Mouse (Mus musculus) embryonic facial prominence, embryonic 10.5 days (tissue): ENCODE results near the gene Igsf3. TPM values are rescaled to one million over a fixed set of nuclear protein-coding genes. Genes with fewer than 3 reads are reported as not detected.

Experiments used
- DNase-seq: peaks from one replicate; pipeline ENCODE4 v3.0.0-alpha.2; 2017; ENCODE audit warnings: low spot score
- H3K27ac ChIP-seq: fragments of 300-500 bp; sonication (generic); replicated peaks from 2 replicates; pipeline ENCODE4 v1.5.1; 2016; ENCODE audit warnings: mild to moderate bottlenecking
- H3K27me3 ChIP-seq: fragments of 300-500 bp; sonication (generic); replicated peaks from 2 replicates; pipeline ENCODE4 v1.6.1; 2016; ENCODE audit warnings: low read depth, mild to moderate bottlenecking; ENCODE audit not compliant: poor library complexity, severe bottlenecking
- H3K36me3 ChIP-seq: fragments of 300-500 bp; sonication (generic); replicated peaks from 2 replicates; pipeline ENCODE4 v1.6.1; 2016; ENCODE audit warnings: mild to moderate bottlenecking, moderate library complexity
- H3K4me1 ChIP-seq: fragments of 300-500 bp; sonication (generic); 2 replicates; pipeline ENCODE4 v1.6.1; 2016
- H3K4me3 ChIP-seq: fragments of 300-500 bp; sonication (generic); 2 replicates; pipeline ENCODE4 v1.5.1; 2016; ENCODE audit warnings: mild to moderate bottlenecking, moderate library complexity
- H3K9me3 ChIP-seq: fragments of 300-500 bp; sonication (generic); 2 replicates; pipeline ENCODE4 v1.6.1; 2016; ENCODE audit warnings: mild to moderate bottlenecking
- WGBS: fragments of 180-500 bp; shearing (Covaris S2); methylation state at CpG from one replicate; pipeline ENCODE4 v1.1.7; 2016; 5-methylcytosine and 5-hydroxymethylcytosine counted together
- polyA plus RNA-seq: library from polyadenylated mRNA; unstranded; fragments of >200 nt; fragmentation: Nextera tagmentation; extraction: Ambion mirVana; gene quantifications from 2 replicates; pipeline ENCODE4 v1.2.1, GENCODE M21; 2016

Gene Igsf3
- polyA plus RNA-seq, 1 experiment from 2014 or later, result 59.2 TPM

GRCm38 (mm10) chr3:101481951-101482350 lies 105.1 kb downstream of the Igsf3 start:
- H3K4me3 ChIP-seq, result no peak overlapping the region
- WGBS, result 91% methylated on average over 6 of the region's 6 CpGs
- DNase-seq, result no peak
- H3K4me1 ChIP-seq, result peaks cover 3% of the 10 kb centered on the region
- no peaks in the 10 kb centered on the region for H3K36me3 ChIP-seq
- H3K27ac ChIP-seq, result no peak overlapping the region; the same call in 1 of the 2 replicates
- no peaks in the 10 kb centered on the region for H3K9me3 ChIP-seq
- 0 out of 2 replicates have a peak, but pooled peaks cover 4% of the 10 kb centered on the region for H3K27me3 ChIP-seq

DNA sequence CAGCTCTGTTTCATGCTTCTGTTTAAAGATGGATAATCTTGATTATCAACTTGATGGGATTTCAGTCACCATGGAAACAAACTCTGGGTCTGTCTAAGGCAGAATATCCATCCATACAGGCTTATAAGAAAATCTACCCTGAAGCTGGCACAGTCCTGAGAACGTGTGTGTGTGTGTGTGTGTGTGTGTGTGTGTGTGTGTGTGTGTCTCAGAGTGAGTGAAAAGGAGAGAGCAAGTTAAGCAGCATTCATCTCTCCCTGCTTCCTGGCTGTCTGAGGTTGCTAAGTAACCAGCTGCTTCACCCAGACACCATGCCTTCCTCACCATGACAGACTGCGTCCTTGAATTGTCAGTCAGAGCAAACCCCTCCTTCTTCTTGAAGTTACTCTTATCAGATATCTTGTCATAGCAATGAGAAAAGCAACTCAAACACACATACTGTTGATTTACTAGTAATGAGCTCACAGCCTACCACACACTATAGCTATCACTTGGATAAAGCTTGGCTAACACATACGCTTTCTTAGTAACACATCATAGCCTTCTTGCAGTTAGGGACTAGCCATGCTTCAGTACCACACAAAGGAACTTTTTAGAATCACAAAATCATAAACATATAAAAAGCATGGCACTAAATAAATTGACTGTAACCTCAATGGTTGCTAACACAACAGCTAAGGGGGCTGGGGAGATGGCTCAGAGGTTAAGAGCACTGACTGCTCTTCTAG lies 106.5 kb downstream of the Igsf3 start:
- 77% methylated on average over 3 of the region's 3 CpGs for WGBS
- H3K4me3 ChIP-seq, result no peak overlapping the region
- H3K4me1 ChIP-seq, result peaks cover 3% of the 10 kb centered on the region
- H3K36me3 ChIP-seq, result no peaks in the 10 kb centered on the region
- H3K27me3 ChIP-seq, result 0 out of 2 replicates have a peak, but pooled peaks cover 4% of the 10 kb centered on the region
- no peak for DNase-seq
- H3K9me3 ChIP-seq, result no peaks in the 10 kb centered on the region
- H3K27ac ChIP-seq, result no peak overlapping the region

DNA sequence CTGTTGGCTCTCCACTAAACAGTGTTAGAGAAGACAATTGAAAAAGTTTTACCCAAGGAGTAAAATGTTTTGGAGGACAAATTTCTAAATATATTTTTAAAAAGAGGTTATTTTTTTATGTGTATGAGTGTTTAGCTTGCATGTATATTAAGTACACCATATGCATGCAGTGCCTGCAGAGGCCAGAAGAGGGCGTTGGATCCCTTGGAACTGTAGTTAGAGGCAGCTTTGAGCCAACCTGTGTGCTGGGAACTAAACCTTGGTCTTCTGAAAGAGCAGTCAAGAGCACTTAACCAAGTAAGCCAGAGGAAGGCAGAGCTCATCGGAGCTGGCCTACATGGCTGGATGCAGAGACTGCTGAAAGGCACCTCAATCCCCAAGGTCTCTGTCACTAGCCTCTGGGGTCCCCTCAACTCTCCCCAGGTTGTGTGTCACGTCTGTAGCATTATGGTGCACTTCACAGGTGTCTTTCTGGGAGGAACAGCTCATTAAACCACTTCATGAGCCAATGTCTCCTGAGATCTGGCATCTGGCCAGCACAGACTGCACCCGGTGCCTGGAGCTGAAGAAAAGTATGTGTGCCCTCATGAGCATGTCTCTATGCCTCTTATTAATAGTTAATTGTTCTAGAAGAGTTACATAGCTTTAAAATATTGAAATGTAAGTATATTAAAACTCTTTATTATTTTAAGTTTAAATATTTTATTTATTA lies 109.3 kb downstream of the Igsf3 start:
- no peaks in the 10 kb centered on the region for H3K9me3 ChIP-seq
- 0 out of 2 replicates have a peak, but pooled peaks cover 4% of the 10 kb centered on the region for H3K27me3 ChIP-seq
- no peak overlapping the region for H3K27ac ChIP-seq
- WGBS, result 70% methylated on average over 4 of the region's 4 CpGs
- no peaks in the 10 kb centered on the region for H3K36me3 ChIP-seq
- peaks cover 3% of the 10 kb centered on the region for H3K4me1 ChIP-seq
- DNase-seq, result no peak
- H3K4me3 ChIP-seq, result no peak overlapping the region

GRCm38 (mm10) chr3:101487436-101487835 lies 110.6 kb downstream of the Igsf3 start:
- H3K27ac ChIP-seq, result no peak overlapping the region
- WGBS, result 84% methylated on average over 5 of the region's 5 CpGs
- H3K4me3 ChIP-seq, result no peak overlapping the region
- no peak for DNase-seq
- H3K27me3 ChIP-seq, result no peaks in the 10 kb centered on the region
- H3K4me1 ChIP-seq, result peaks cover 3% of the 10 kb centered on the region
- H3K36me3 ChIP-seq, result no peaks in the 10 kb centered on the region
- H3K9me3 ChIP-seq, result no peaks in the 10 kb centered on the region

DNA sequence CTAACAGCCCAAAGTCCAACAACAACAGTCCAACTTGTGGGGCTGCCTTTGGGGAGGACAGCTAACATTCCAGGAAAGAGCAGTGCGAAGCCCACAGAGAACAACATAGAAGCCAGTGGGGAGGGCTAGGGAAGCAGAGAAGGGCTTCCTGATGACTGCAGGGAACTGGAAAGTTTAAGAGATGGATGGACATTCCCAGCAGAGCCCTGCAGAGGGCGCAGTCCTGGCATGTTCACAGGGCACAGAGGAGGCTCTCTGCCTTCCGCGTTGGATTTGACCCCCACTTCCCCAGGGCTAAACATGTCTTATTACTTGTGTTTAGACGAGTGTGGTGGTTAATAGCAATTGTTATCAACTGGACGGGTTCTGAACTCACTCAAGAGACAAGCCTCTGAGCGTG lies 111.3 kb downstream of the Igsf3 start:
- DNase-seq, result no peak
- Histone ChIP-seq H3K4me1 (peaks cover 3% of the 10 kb centered on the region), H3K9me3 (no peaks in the 10 kb centered on the region), H3K27ac (no peak overlapping the region), H3K4me3 (no peak overlapping the region), H3K27me3 (no peaks in the 10 kb centered on the region), H3K36me3 (no peaks in the 10 kb centered on the region)
- 74% methylated on average over 7 of the region's 7 CpGs for WGBS

GRCm38 (mm10) chr3:101490515-101490914 lies 113.6 kb downstream of the Igsf3 start:
- 89% methylated on average over 9 of the region's 9 CpGs for WGBS
- DNase-seq, result no peak
- Histone ChIP-seq H3K36me3 (no peaks in the 10 kb centered on the region), H3K27me3 (no peaks in the 10 kb centered on the region; the same call in 1 of the 2 replicates), H3K4me3 (no peak overlapping the region), H3K9me3 (no peaks in the 10 kb centered on the region), H3K27ac (no peak overlapping the region), H3K4me1 (peaks cover 4% of the 10 kb centered on the region)

- H3K27me3 ChIP-seq, result no peaks in the 10 kb centered on the region; the same call in 1 of the 2 replicates
- no peaks in the 10 kb centered on the region for H3K36me3 ChIP-seq
- no peak for DNase-seq
- H3K4me3 ChIP-seq, result no peak overlapping the region
- peaks cover 8% of the 10 kb centered on the region for H3K4me1 ChIP-seq
- H3K27ac ChIP-seq, result no peak overlapping the region
- WGBS, result 77% methylated on average over 6 of the region's 6 CpGs
- H3K9me3 ChIP-seq, result no peaks in the 10 kb centered on the region
Observed at GRCm38 (mm10) chr3:101492908-101493307, 116.0 kb downstream of the Igsf3 start.

- peak; percentile 88 for DNase-seq
- Histone ChIP-seq H3K4me3 (no peak overlapping the region), H3K36me3 (no peaks in the 10 kb centered on the region), H3K27ac (no peak overlapping the region), H3K27me3 (no peaks in the 10 kb centered on the region; the same call in 1 of the 2 replicates), H3K4me1 (peaks cover 8% of the 10 kb centered on the region), H3K9me3 (no peaks in the 10 kb centered on the region)
- WGBS, result 51% methylated on average over 10 of the region's 10 CpGs
Observed at GRCm38 (mm10) chr3:101493937-101494459, 117.1 kb downstream of the Igsf3 start.

- Histone ChIP-seq H3K27me3 (peaks cover 20% of the 10 kb centered on the region), H3K4me1 (peaks cover 35% of the 10 kb centered on the region), H3K36me3 (no peaks in the 10 kb centered on the region), H3K4me3 (no peak overlapping the region), H3K9me3 (no peaks in the 10 kb centered on the region), H3K27ac (no peak overlapping the region)
- WGBS, result 77% methylated on average over 10 of the region's 10 CpGs
- peak; percentile 25 for DNase-seq
Observed at GRCm38 (mm10) chr3:101497432-101498030, 120.6 kb downstream of the Igsf3 start.

DNA sequence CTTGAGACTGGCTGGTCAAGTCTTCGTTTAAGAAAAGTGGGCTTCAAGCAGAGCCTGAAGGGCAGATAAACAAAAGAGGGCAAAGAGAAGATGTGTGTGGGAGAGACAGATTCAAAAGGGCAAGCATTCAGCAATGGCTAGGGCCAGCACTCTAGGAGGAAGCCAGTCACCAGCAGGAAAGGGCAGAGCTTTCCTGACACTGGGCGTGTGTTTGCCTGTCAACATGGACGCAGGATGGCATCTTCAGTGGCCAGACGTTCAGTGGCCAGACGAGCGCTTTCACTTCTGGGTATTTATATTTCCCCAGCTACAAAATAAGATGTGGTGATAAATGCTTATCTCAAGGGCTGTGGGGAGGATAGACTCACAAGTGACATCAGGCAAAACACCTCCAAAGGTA lies 123.0 kb downstream of the Igsf3 start:
- 72% methylated on average over 6 of the region's 6 CpGs for WGBS

GRCm38 (mm10) chr3:101500393-101501051 lies 123.6 kb downstream of the Igsf3 start:
- H3K27me3 ChIP-seq, result peaks cover 44% of the 10 kb centered on the region
- 63% methylated on average over 11 of the region's 11 CpGs for WGBS
- H3K4me3 ChIP-seq, result no peak overlapping the region
- H3K36me3 ChIP-seq, result no peaks in the 10 kb centered on the region
- no peak for DNase-seq
- H3K9me3 ChIP-seq, result no peaks in the 10 kb centered on the region
- no peak overlapping the region for H3K27ac ChIP-seq
- H3K4me1 ChIP-seq, result peaks cover 31% of the 10 kb centered on the region

More for the DNA sequence above, 123.0 kb downstream of the Igsf3 start:
- Histone ChIP-seq H3K4me1 (peaks cover 31% of the 10 kb centered on the region), H3K4me3 (no peak overlapping the region), H3K27me3 (peaks cover 43% of the 10 kb centered on the region), H3K27ac (no peak overlapping the region), H3K36me3 (no peaks in the 10 kb centered on the region), H3K9me3 (no peaks in the 10 kb centered on the region)
- DNase-seq, result no peak

GRCm38 (mm10) chr3:101501611-101502010 lies 124.7 kb downstream of the Igsf3 start:
- no peaks in the 10 kb centered on the region for H3K9me3 ChIP-seq
- no peak overlapping the region for H3K4me3 ChIP-seq
- DNase-seq, result no peak
- no peak overlapping the region for H3K27ac ChIP-seq
- H3K27me3 ChIP-seq, result peaks cover 44% of the 10 kb centered on the region
- no peaks in the 10 kb centered on the region for H3K36me3 ChIP-seq
- peaks cover 41% of the 10 kb centered on the region for H3K4me1 ChIP-seq
- 63% methylated on average over 4 of the region's 4 CpGs for WGBS
